In genomic region chr4:87984589-87984988, GRCm38 (mm10) we compare ENCODE assay signal across 8 mouse cellular contexts. TPM values are rescaled to one million over a fixed set of nuclear protein-coding genes. Genes with fewer than 3 reads are reported as not detected.
DNase-seq lines count a peak whose midpoint lies in the region; ATAC-seq lines count a peak whose summit lies in the region.

No protein-coding gene starts in this region.

- peaks cover 21% of the 10 kb centered on the region for H3K4me1 ChIP-seq in kidney, embryonic 14.5 days (ENCODE audit: control insufficient read depth, insufficient read depth, low read length)
- H3K4me1 ChIP-seq in embryonic facial prominence, embryonic 14.5 days (ENCODE audit: control insufficient read depth, insufficient read depth, low read length) = peaks cover 23% of the 10 kb centered on the region
- H3K4me1 ChIP-seq in kidney, embryonic 15.5 days = peaks cover 30% of the 10 kb centered on the region

- WGBS in kidney, embryonic 14.5 days = 33% methylated on average over 3 of the region's 3 CpGs
- WGBS in embryonic facial prominence, embryonic 14.5 days = 17% methylated on average over 3 of the region's 3 CpGs
- 30% methylated on average over 3 of the region's 3 CpGs for WGBS in kidney, embryonic 15.5 days

- H3K9me3 ChIP-seq in kidney, embryonic 14.5 days (ENCODE audit: control insufficient read depth, low read length) = no peaks in the 10 kb centered on the region
- no peaks in the 10 kb centered on the region for H3K9me3 ChIP-seq in embryonic facial prominence, embryonic 14.5 days (ENCODE audit: control insufficient read depth, low read length)
- no peaks in the 10 kb centered on the region for H3K9me3 ChIP-seq in kidney, embryonic 15.5 days (replicated peaks)

- no peak overlapping the region for H3K9ac ChIP-seq in kidney, embryonic 14.5 days (ENCODE audit: low read depth, low read length)
- H3K9ac ChIP-seq in embryonic facial prominence, embryonic 14.5 days (ENCODE audit: low read depth, low read length) = no peak overlapping the region
- H3K9ac ChIP-seq in kidney, embryonic 15.5 days = no peak overlapping the region

- no peaks in the 10 kb centered on the region for H3K27me3 ChIP-seq in kidney, embryonic 14.5 days (ENCODE audit: control insufficient read depth, insufficient read depth, low read length)
- no peaks in the 10 kb centered on the region for H3K27me3 ChIP-seq in embryonic facial prominence, embryonic 14.5 days (replicated peaks; ENCODE audit: control insufficient read depth, insufficient read depth, low read length)
- H3K27me3 ChIP-seq in kidney, embryonic 15.5 days = no peaks in the 10 kb centered on the region

- H3K4me2 ChIP-seq in kidney, embryonic 14.5 days (replicated peaks; ENCODE audit: low read depth, low read length) = no peak overlapping the region
- no peak overlapping the region for H3K4me2 ChIP-seq in embryonic facial prominence, embryonic 14.5 days (ENCODE audit: low read depth, low read length)
- H3K4me2 ChIP-seq in kidney, embryonic 15.5 days = no peak overlapping the region

- no peak overlapping the region for H3K27ac ChIP-seq in kidney, embryonic 14.5 days (ENCODE audit: low read depth, low read length)
- 0 out of 2 replicates have a peak overlapping the region, but pooled peaks have one; percentile 28 for H3K27ac ChIP-seq in embryonic facial prominence, embryonic 14.5 days (replicated peaks; ENCODE audit: low read depth, low read length)
- H3K27ac ChIP-seq in kidney, embryonic 15.5 days = peak overlapping the region; percentile 60

- ATAC-seq in kidney, embryonic 14.5 days (ENCODE audit: low FRiP score, low TSS enrichment) = no peak; the same call in 1 of the 2 replicates
- peak; percentile 62; the same call in 1 of the 2 replicates for ATAC-seq in embryonic facial prominence, embryonic 14.5 days (ENCODE audit: low read depth)
- peak; percentile 60 for ATAC-seq in kidney, embryonic 15.5 days (replicated peaks; ENCODE audit: low FRiP score)

- DNase-seq in kidney, adult 11 months = peak; percentile 19
- DNase-seq in MN1 (ENCODE audit: low spot score) = peak; percentile 14
- DNase-seq in embryonic facial prominence, embryonic 14.5 days (ENCODE audit: low spot score) = peak; percentile 68
- peak; percentile 9 for DNase-seq in skeletal muscle tissue, adult 2 months (ENCODE audit: low read depth, low spot score)
- DNase-seq in retina, postnatal 1 day = no peak
- DNase-seq in spleen, adult 18-20 months = no peak

- H3K36me3 ChIP-seq in kidney, embryonic 14.5 days (ENCODE audit: control insufficient read depth, insufficient read depth, low read length) = no peaks in the 10 kb centered on the region
- no peaks in the 10 kb centered on the region for H3K36me3 ChIP-seq in embryonic facial prominence, embryonic 14.5 days (ENCODE audit: control insufficient read depth, insufficient read depth, low read length)
- H3K36me3 ChIP-seq in kidney, embryonic 15.5 days = no peaks in the 10 kb centered on the region

- no peak overlapping the region for H3K4me3 ChIP-seq in kidney, embryonic 14.5 days (ENCODE audit: low read length)
- no peak overlapping the region for H3K4me3 ChIP-seq in embryonic facial prominence, embryonic 14.5 days (ENCODE audit: low read depth, low read length)
- no peak overlapping the region for H3K4me3 ChIP-seq in kidney, embryonic 15.5 days (replicated peaks)

RNA-seq across cellular contexts. Expression of gene Mllt3, which starts 48.6 kb away (rescaled TPM):
- 28.7 and 33.4 TPM in 2 replicates for polyA plus RNA-seq in kidney, embryonic 14.5 days (2014; fragmentation: Nextera tagmentation; extraction: Ambion mirVana)
- 47.6 and 55.0 TPM in 2 replicates for polyA plus RNA-seq in embryonic facial prominence, embryonic 14.5 days (2014; fragmentation: Nextera tagmentation; extraction: Ambion mirVana)
- polyA plus RNA-seq in kidney, embryonic 15.5 days (2015; fragmentation: Nextera tagmentation; extraction: Ambion mirVana) = 32.4 and 39.5 TPM in 2 replicates

Comparison
In these comparisons a context has a peak if more than half of its experiments do, and no peak if none do; other contexts are left out.
1. DNase-seq: peak in kidney, adult 11 months (single experiment), MN1 (single experiment), embryonic facial prominence, embryonic 14.5 days (single experiment) and skeletal muscle tissue, adult 2 months (single experiment); none in retina, postnatal 1 day (single experiment) and spleen, adult 18-20 months (0 of 2).